Mouse (Mus musculus): Measurements from ENCODE around the gene Tab1.

GRCm38 (mm10) chr15:80190075-80190474 lies 57.1 kb downstream of the Tab1 start:
- TF ChIP-seq ZNF384 (IDR thresholded peaks at IDR 0.05; ENCODE audit: low read depth, low read length) (no peak), ZC3H11A (IDR thresholded peaks at IDR 0.05; ENCODE audit: borderline replicate concordance, low read depth, low read length) (no peak), HCFC1 (IDR thresholded peaks at IDR 0.05; ENCODE audit: borderline replicate concordance, insufficient read depth, low read length) (no peak)

Measured in ES-E14 (cell line).